Mouse (Mus musculus) thymus, adult 2 months (tissue): ENCODE results near the gene Kmo. TPM values are rescaled to one million over a fixed set of nuclear protein-coding genes. Genes with fewer than 3 reads are reported as not detected.

Experiments
- DNase-seq: peaks from one replicate; pipeline ENCODE4 v3.0.0; 2021
- H3K27ac ChIP-seq: fragments of 200-500 bp; 2 replicates; pipeline ENCODE4 v1.5.1; 2012; ENCODE audit warnings: low read length, control low read depth; ENCODE audit not compliant: control insufficient read depth, insufficient read depth
- H3K27me3 ChIP-seq: fragments of 200-500 bp; 2 replicates; pipeline ENCODE4 v1.6.1; 2012; ENCODE audit warnings: mild to moderate bottlenecking, low read length, moderate library complexity, mixed read lengths; ENCODE audit not compliant: control insufficient read depth, insufficient read depth
- H3K36me3 ChIP-seq: fragments of 200-500 bp; 2 replicates; pipeline ENCODE4 v1.6.1; 2012; ENCODE audit warnings: mild to moderate bottlenecking, low read length, moderate library complexity; ENCODE audit not compliant: control insufficient read depth, insufficient read depth
- H3K4me1 ChIP-seq: fragments of 200-500 bp; replicated peaks from 2 replicates; pipeline ENCODE4 v1.6.1; 2012; ENCODE audit warnings: low read length; ENCODE audit not compliant: control insufficient read depth, insufficient read depth
- H3K4me3 ChIP-seq: fragments of 200-500 bp; 2 replicates; pipeline ENCODE4 v1.5.1; 2012; ENCODE audit warnings: mild to moderate bottlenecking, low read length, control low read depth, moderate library complexity; ENCODE audit not compliant: control insufficient read depth, insufficient read depth
- CTCF ChIP-seq: fragments of 200-500 bp; IDR thresholded peaks from 2 replicates; pipeline ENCODE4 v1.5.1; 2012; ENCODE audit warnings: mild to moderate bottlenecking, control low read depth, low read length, moderate library complexity, borderline replicate concordance; ENCODE audit not compliant: control insufficient read depth, poor library complexity, insufficient read depth; ENCODE audit errors: extremely low read depth
- POLR2A ChIP-seq: fragments of 200-500 bp; IDR thresholded peaks from 2 replicates; pipeline ENCODE4 v1.6.1; 2012; ENCODE audit warnings: mild to moderate bottlenecking, low read length, control low read depth, moderate library complexity; ENCODE audit not compliant: control insufficient read depth, poor library complexity, insufficient read depth; ENCODE audit errors: extremely low read depth
- WGBS: fragments of 180-500 bp; shearing (Covaris S2); methylation state at CpG from one replicate; pipeline ENCODE4 v1.1.7; 2018; 5-methylcytosine and 5-hydroxymethylcytosine counted together
- polyA plus RNA-seq: library from polyadenylated mRNA; depleted of rRNA; stranded (reverse); fragments of >200 nt; gene quantifications from 2 replicates; pipeline ENCODE4 v1.2.3, GENCODE M21; 2012

Gene Kmo
- polyA plus RNA-seq, 1 experiment = 3.3 TPM

DNA sequence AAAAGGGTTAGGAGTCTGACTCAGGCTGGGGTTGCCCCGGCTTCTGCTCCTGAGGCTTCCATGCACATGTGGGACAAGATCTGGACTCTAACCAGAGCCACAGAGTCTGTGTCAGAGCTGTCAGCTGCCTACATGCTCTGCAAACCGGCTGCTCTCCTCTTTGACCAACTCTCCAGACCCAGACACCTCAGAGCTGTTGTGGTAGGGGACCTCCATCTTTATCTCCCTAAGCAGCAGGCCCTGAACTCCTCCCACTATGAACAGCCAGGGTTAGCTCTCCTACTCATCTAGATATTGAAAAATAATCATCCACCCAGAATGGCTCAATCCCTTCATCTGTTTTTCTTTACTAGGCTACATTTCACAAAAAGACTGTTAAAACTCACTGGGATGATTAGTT is 34.9 kb upstream of the Kmo start:
- no peak overlapping the region for H3K4me3 ChIP-seq
- 84% methylated on average over 2 of the region's 2 CpGs for WGBS
- no peaks in the 10 kb centered on the region for H3K4me1 ChIP-seq
- H3K27ac ChIP-seq = no peak overlapping the region
- DNase-seq = no peak
- H3K27me3 ChIP-seq = no peaks in the 10 kb centered on the region
- no peaks in the 10 kb centered on the region for H3K36me3 ChIP-seq
- TF ChIP-seq POLR2A (no peak), CTCF (no peak)

GRCm38 (mm10) chr1:175586656-175587055 is 33.5 kb upstream of the Kmo start:
- DNase-seq = no peak
- H3K4me3 ChIP-seq = no peak overlapping the region
- H3K36me3 ChIP-seq = no peaks in the 10 kb centered on the region
- no peaks in the 10 kb centered on the region for H3K27me3 ChIP-seq
- H3K27ac ChIP-seq = no peak overlapping the region
- no peak for TF ChIP-seq POLR2A
- no peak for TF ChIP-seq CTCF
- 95% methylated on average over 5 of the region's 5 CpGs for WGBS
- no peaks in the 10 kb centered on the region for H3K4me1 ChIP-seq

- 97% methylated on average over 1 of the region's 1 CpGs for WGBS
- Histone ChIP-seq H3K4me3 (no peak overlapping the region), H3K27ac (no peak overlapping the region), H3K36me3 (no peaks in the 10 kb centered on the region), H3K27me3 (no peaks in the 10 kb centered on the region), H3K4me1 (no peaks in the 10 kb centered on the region)
- TF ChIP-seq POLR2A = no peak
- no peak for DNase-seq
These were observed 27.3 kb upstream of the Kmo start for GRCm38 (mm10) chr1:175592832-175593231.

GRCm38 (mm10) chr1:175602231-175602630 is 17.9 kb upstream of the Kmo start:
- Histone ChIP-seq H3K4me3 (no peak overlapping the region), H3K36me3 (peaks cover 31% of the 10 kb centered on the region), H3K27me3 (no peaks in the 10 kb centered on the region), H3K27ac (no peak overlapping the region), H3K4me1 (peaks cover 6% of the 10 kb centered on the region; the same call in 1 of the 2 replicates)
- 55% methylated on average over 11 of the region's 11 CpGs for WGBS
- no peak for DNase-seq
- TF ChIP-seq CTCF = no peak
- no peak for TF ChIP-seq POLR2A

GRCm38 (mm10) chr1:175603390-175603789 is 16.8 kb upstream of the Kmo start:
- DNase-seq = no peak
- peaks cover 6% of the 10 kb centered on the region; the same call in 1 of the 2 replicates for H3K4me1 ChIP-seq
- no peak overlapping the region for H3K4me3 ChIP-seq
- H3K27me3 ChIP-seq = no peaks in the 10 kb centered on the region
- H3K36me3 ChIP-seq = peaks cover 42% of the 10 kb centered on the region
- WGBS = 92% methylated on average over 6 of the region's 6 CpGs
- H3K27ac ChIP-seq = no peak overlapping the region
- TF ChIP-seq CTCF (no peak), POLR2A (no peak)

DNA sequence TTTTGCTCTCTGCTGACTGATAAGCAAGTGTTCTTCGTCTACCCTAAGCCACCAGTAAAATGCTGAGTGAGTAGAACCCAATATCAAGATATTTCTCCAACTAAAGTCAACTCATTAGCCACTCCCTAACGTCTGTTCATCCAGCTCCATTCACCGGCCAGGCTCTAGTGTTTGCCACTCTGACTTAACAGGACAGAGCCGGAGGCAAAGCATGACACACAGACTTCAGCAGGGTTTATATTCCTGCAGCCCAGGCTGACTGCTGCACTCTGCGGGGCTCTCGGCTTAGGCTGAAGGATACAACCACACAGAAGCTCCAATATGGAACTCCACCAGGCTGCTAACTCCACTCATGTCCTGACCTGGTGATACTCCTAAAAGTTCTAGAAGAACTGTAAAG is 12.9 kb upstream of the Kmo start:
- Histone ChIP-seq H3K4me3 (no peak overlapping the region), H3K27ac (no peak overlapping the region), H3K36me3 (peaks cover 67% of the 10 kb centered on the region), H3K4me1 (peaks cover 4% of the 10 kb centered on the region; the same call in 1 of the 2 replicates), H3K27me3 (no peaks in the 10 kb centered on the region)
- no peak for DNase-seq
- TF ChIP-seq CTCF (no peak), POLR2A (no peak)
- 98% methylated on average over 6 of the region's 6 CpGs for WGBS

- no peak overlapping the region for H3K4me3 ChIP-seq
- TF ChIP-seq CTCF = no peak
- TF ChIP-seq POLR2A = no peak
- no peak for DNase-seq
- H3K4me1 ChIP-seq = no peaks in the 10 kb centered on the region
- WGBS = 97% methylated on average over 18 of the region's 18 CpGs
- no peak overlapping the region for H3K27ac ChIP-seq
- H3K36me3 ChIP-seq = peaks cover 71% of the 10 kb centered on the region
- H3K27me3 ChIP-seq = no peaks in the 10 kb centered on the region
These were observed 12.2 kb upstream of the Kmo start for GRCm38 (mm10) chr1:175607838-175608585.
